Mouse (Mus musculus) adrenal gland, adult 2 months (tissue): ENCODE results near the gene Scube2. TPM values are rescaled to one million over a fixed set of nuclear protein-coding genes. Genes with fewer than 3 reads are reported as not detected.
A peak's percentile ranks its signal among the peaks of the same experiment; 100 is the strongest.

ENCODE experiments used
- DNase-seq: peaks from one replicate; pipeline ENCODE4 v3.0.0; 2021
- polyA plus RNA-seq: library from polyadenylated mRNA; depleted of rRNA; stranded (reverse); fragments of >200 nt; gene quantifications from 2 replicates; pipeline ENCODE4 v1.2.3, GENCODE M21; 2012
- total RNA-seq, 2 experiments: library from RNA; stranded (reverse); gene quantifications; 2 replicates each; pipeline ENCODE4 v1.2.3; 2021

Gene Scube2
- total and polyA plus RNA-seq, 3 experiments, result 0.17 to 0.62 (median 0.22) TPM

DNA sequence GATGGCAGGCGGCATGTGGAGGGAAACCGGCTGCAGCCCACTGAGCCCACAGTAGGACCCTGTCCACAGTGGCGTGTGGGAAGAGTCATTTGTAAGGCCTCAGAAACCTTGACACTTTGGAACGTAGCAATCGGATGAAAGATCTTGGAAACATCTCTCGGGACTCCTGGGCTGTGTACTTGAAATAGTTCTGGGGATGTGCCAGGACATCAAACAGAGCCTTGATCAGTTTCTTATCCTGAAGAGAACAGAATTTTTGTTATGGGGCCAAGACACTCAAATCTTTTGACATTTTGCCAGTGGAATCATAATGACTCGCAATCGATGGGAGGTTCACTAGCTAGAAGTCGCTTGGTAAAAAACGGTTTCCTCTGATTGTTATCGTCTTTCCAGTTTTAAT lies 66.3 kb downstream of the Scube2 start:
- peak; percentile 65 for DNase-seq

DNA sequence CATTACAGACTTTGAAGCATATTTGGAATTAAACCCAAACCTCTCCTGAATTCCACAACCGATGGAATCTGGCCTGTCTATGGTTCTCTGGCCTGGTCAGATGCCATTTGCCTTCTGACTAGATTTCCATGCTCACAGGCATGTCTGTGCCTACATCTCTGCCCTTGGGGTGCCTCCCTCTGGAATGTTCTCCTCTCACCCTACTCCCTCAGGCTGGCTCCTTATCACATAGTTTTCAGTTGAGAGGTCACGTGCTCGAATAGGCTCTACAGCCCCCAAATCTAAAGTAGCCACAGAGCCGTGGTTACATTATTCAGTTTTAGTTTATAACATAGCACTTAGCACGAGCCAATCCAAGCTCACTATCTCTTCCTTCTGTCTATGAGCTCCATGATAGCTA lies 69.9 kb downstream of the Scube2 start:
- no peak for DNase-seq

DNA sequence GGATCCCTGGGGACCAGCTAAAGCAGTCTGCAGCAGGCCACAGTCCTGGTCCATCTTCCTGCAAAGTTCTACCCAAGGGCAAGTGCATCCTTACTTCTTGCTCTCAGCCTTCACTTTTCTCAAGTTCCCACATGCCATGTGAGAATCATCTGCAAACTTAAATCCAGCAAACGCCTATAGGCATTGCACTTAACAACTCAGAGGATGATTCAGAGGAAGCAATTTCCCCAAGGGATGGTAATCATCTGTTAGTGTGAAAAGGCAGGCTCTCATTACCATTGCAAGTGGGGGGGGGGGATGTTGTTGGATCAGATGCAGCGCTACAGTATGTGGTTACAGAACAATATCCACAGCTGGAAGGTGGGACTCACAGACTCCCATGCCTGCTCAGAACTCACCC lies 70.9 kb downstream of the Scube2 start:
- no peak for DNase-seq

- peak; percentile 55 for DNase-seq
Observed at GRCm38 (mm10) chr7:109792759-109793158, 72.7 kb downstream of the Scube2 start.

GRCm38 (mm10) chr7:109790818-109791217 lies 74.7 kb downstream of the Scube2 start:
- no peak for DNase-seq

DNA sequence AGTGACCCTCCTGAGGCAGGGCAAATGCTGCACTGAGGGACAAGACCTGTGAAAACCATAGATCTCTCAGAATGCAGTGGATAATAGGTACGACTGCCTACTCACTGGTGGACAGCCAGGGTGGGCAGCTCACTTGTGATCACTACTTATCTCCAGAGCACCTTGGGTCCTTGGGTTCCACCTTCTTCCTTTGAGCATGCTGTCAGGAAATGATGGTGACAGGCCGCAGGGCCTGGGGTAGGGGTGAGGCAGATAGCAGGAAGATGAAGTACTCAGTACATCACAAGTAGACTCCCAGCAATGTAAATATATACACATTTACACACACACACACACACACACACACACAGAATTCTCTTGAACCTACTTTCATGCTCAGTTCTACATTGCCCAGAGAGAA lies 77.6 kb downstream of the Scube2 start:
- no peak for DNase-seq

DNA sequence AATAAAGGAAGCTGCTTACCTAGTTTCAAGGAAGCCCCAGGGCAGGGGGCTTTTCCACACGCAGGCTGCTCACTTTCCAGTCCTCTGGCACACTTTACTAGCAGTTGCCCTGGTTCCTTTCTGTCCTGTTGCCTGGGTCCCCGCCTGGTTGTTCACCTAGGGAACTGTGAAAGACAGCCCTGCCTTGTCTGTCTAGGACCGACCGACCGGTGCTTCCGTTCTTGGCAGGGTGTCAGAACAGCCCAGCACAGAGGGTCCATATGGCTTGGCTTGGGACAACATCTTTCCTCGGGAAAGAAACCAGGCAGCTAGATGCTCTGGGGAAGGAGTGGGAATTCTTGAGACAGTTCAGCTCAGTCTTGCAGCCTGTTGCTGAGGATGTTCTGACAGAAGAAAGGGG lies 82.2 kb downstream of the Scube2 start:
- DNase-seq, result no peak

DNA sequence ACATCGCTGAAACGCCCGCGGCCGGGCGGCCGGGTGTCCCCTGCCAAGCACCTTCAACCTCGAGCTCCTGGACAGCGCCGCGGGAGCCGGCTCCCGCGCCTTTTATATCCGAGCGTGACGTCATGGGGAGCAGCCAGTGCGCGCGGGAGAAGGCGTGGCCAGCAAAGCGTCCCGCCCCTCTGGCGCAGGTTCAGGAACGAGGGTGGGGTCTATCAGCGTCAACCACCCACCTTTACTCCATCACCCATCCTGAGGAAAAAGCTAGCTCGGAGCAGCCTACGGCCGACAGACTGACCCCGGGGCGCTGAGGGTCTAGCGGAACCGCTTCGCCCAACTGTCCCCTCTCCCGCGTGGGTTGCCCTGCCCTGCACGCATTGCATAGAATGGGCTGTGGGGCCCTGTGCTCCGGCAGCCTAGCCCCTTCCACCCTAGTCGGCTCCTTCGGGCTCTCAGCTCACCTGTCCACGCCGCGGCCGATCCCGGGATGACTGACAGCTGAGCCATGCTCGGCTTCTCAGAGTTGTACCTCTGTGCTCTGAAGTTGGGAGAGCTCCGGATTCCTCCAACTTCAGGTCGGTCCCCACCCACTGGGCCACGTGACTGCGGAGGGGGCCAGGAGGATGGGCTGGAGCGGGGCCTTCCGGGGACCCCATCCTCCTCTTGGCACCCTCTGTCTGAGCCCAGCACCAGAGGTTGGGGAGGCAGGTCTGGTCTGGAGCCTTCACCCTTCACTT lies 83.8 kb downstream of the Scube2 start, which contains the start of gene Nrip3:
TSS of gene Nrip3 (minus strand) at position 556 of the 734 bp plus-strand sequence.
- peak; percentile 71 for DNase-seq

GRCm38 (mm10) chr7:109781087-109781469 lies 84.4 kb downstream of the Scube2 start:
- peak; percentile 52 for DNase-seq

DNA sequence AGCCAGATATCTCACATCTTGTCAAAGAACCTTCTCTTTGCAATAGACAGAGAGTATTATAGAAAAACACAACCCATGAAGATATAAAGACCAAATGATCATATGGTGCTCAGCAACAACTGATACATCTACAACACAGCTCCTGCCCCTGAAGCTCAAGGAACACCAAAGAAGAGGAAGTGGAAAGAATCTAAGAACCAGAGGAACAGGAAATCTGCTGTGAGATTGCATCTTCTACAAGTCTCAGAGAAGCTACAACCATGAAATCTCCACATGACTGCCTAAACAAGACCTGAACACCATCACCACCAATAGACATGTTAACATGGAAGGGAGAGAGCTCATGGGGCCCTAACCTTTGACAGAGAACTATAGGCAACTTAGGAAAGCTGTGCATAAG lies 93.2 kb downstream of the Scube2 start:
- no peak for DNase-seq

GRCm38 (mm10) chr7:109768699-109769383 lies 96.6 kb downstream of the Scube2 start:
- DNase-seq, result no peak

DNA sequence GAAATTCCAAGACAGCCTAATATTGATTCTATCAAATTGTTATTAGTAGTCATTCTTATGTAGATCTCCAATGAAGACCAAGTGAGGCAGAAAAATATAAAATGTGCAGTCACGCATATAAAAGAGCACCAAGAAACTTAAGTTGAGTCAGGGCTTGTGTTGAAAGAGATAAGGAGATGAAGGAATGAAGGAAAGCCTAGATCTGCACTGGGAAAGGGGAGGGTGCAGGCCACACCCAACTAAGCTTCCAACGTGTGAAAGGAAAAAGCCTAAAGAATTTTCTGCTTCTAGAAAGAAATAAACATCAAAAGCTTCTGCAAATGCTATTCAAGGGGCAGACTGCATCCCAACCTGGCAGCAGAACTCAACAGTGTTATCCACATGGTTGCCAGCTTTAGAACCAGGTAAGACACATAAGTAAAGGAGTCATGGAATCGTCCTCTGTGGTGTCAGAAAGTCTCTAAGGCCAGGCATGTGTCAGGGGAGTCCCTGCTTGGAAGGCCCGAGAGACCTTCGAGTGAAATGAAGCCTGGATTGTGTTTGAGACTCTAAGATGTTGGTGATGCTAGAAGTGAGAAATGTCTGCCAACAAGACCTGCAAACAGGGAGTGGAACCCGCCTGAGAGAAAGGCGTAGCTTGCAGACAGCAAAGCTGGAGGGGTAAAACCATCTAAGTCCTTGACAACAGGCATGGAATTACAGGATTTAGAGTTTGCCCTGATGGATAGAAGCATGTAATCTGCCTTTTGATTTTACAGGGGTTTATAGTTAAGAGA lies 97.7 kb downstream of the Scube2 start:
- no peak for DNase-seq

- DNase-seq, result no peak
Observed at GRCm38 (mm10) chr7:109764009-109764408, 101.5 kb downstream of the Scube2 start.

DNA sequence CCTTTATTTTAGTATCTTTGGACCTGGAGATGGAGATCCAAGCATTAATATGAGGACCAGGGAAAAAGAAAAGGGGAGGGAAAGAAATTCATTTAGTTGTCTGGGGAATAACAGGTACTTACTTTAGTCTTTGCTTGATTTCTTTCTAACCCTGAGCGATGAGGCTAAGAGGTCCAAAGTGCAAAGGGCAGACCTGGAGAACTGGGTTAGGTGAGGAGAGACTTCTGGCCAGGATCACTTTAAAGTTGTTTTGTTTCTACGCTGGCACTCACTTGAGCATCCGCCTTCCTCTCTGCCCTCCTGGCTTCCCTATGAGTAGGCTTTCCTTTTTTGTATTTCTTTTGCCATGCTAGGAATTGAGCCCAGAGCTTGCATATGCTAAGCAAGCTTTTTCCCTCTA lies 109.2 kb downstream of the Scube2 start:
- no peak for DNase-seq

DNA sequence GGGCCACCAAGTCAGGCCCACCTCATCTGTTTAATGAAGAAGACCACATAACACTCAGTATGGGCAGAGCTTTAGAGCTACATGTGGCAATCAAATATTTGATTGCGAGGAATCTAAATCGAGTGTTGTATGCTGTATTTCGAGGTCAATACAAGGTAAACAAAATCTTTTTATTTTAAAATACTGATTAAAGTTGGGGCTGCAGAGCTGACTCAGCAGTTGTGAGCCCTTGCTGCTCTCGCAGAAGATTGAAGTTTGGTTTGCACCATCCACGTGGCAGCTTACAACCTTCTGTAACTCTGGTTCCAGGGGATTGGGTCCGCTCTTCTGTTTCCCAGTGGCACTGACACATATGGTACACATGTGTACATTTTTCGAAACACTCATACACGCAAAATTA lies 111.4 kb downstream of the Scube2 start:
- no peak for DNase-seq

DNA sequence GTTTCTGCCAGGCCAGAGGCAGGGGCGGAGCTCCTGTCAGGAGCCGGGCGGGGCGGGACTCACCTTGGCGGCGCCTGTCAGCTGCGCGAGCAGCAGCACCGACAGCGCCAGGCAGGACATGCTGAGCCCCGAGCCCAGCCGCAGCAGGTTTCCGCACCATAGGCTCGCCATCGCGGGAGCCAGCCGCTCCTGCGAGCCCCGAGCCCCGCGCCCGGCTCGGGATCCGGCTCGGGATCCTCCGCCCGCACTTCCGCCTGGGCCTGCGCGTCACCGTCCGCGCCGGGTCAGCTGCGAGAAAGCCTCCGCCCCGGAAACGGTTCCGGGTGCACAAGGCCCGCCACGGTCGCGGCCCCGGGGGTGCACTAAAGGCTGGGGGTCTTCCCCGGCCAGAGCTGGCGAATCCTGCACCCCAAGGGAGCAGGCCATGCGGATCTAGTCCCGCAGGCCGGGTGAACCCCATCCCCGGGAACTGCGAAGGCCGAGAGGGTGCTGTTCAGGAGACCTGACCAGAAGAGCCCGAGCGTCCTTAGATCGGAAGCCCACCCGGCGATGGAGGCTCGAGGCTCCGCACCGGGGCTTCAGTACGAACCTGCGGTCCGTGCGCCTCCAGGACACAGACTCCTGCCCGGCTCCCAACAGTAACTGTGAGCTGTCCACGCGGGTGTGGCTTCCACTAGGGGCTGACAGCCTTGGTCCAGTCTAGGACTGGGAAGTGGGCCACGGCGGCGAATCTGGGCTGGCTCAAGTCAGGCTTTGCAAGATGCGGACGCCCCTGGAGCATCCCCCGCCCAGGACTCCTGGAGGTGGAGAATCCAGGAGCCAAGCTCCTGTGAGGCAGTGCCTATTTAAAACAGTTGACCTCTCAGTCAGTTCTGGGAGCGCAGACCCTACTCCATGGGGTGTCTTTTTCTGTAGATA lies 113.2 kb downstream of the Scube2 start, which contains the start of gene Tmem9b:
TSS of gene Tmem9b (minus strand) at position 868 of the 918 bp plus-strand sequence.
- peak; percentile 92 for DNase-seq

DNA sequence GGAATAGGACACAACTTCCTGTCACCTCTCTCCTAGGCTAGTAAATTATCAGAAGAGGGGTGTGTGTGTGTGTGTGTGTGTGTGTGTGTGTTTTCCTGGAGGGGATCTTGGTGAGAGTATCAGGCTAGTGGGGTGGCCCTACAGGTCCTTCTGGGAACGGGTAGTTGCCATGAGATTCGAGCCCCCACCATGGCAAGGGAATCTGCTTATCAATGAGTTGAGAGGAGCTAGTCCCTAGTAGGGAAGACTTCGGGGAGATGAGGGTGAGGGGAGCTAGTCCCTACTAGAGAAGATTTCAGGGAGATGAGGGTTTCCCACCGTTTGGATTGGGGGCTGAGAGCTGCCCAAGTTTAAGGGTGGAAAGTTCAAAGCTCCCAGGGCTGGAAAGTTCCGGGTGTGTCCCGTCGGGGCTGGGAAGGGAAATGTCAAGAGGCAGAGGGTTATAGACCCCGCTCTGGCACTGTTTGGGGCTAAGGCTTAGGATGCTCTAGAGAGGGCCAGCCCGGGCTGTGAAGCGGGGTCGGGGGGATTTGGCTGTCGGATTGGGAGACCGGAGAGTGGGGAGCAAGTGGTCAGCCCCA lies 114.0 kb downstream of the Scube2 start:
- DNase-seq, result no peak
